Mouse (Mus musculus) heart, postnatal 0 days (tissue): ENCODE measurements at regions not wholly inside any gene's neighbourhood (a gene's known extent, or its start where the extent isn't known, plus 50 kb on each side); places are given as distances from the start of the nearest gene placed in this dataset.
"Not testable (repeated sequence)": the region's sequence is repeated elsewhere in the genome, so short reads cannot be mapped to it uniquely, and the experiment has no call there.

Source experiments
- ATAC-seq: fragments of 200-750 bp; cut with Nextera tagmentation; 2 replicates; pipeline ENCODE4 v1.8.0; 2017; ENCODE audit warnings: low read depth, moderate number of reproducible peaks, moderate library complexity; ENCODE audit not compliant: insufficient read depth
- DNase-seq: peaks from one replicate; pipeline ENCODE4 v3.0.0-alpha.2; 2016; ENCODE audit warnings: low spot score
- H3K27ac ChIP-seq: fragments of 300-500 bp; sonication (generic); 2 replicates; pipeline ENCODE4 v1.5.1; 2014; ENCODE audit warnings: low read depth, mild to moderate bottlenecking
- H3K27me3 ChIP-seq: fragments of 300-500 bp; sonication (generic); 2 replicates; pipeline ENCODE4 v1.6.1; 2014; ENCODE audit warnings: low read length, mixed read lengths; ENCODE audit not compliant: control insufficient read depth, insufficient read depth
- H3K36me3 ChIP-seq: fragments of 300-500 bp; sonication (generic); replicated peaks from 2 replicates; pipeline ENCODE4 v1.6.1; 2014; ENCODE audit warnings: low read length, mixed read lengths; ENCODE audit not compliant: control insufficient read depth, insufficient read depth
- H3K4me1 ChIP-seq: fragments of 300-500 bp; sonication (generic); 2 replicates; pipeline ENCODE4 v1.6.1; 2014; ENCODE audit warnings: antibody characterized with exemption; ENCODE audit not compliant: control insufficient read depth, insufficient read depth
- H3K4me2 ChIP-seq: fragments of 300-500 bp; sonication (generic); 2 replicates; pipeline ENCODE4 v1.6.1; 2014; ENCODE audit warnings: low read depth, mild to moderate bottlenecking, low read length, moderate library complexity
- H3K4me3 ChIP-seq: fragments of 300-500 bp; sonication (generic); 2 replicates; pipeline ENCODE4 v1.5.1; 2014; ENCODE audit warnings: low read depth, low read length
- H3K9ac ChIP-seq: fragments of 300-500 bp; sonication (generic); replicated peaks from 2 replicates; pipeline ENCODE4 v1.6.1; 2014; ENCODE audit warnings: low read depth, low read length, mixed read lengths
- H3K9me3 ChIP-seq: fragments of 300-500 bp; sonication (generic); replicated peaks from 2 replicates; pipeline ENCODE4 v1.6.1; 2016; ENCODE audit warnings: low read length; ENCODE audit not compliant: control insufficient read depth
- CTCF ChIP-seq: IDR thresholded peaks from 2 replicates; pipeline ENCODE4 v1.5.1; 2016; ENCODE audit warnings: antibody characterized with exemption, control low read depth, low read depth
- EP300 ChIP-seq: IDR thresholded peaks from 2 replicates; pipeline ENCODE4 v1.6.1; 2016; ENCODE audit warnings: antibody characterized with exemption, low read depth
- WGBS: fragments of 180-500 bp; shearing (Covaris S2); extraction: QIAGEN DNeasy Blood & Tissue Kit; methylation state at CpG from one replicate; pipeline ENCODE4 v1.1.7; 2014; 5-methylcytosine and 5-hydroxymethylcytosine counted together

- Histone ChIP-seq H3K27me3 (no peaks in the 10 kb centered on the region), H3K4me2 (no peak overlapping the region), H3K36me3 (no peaks in the 10 kb centered on the region), H3K9me3 (no peaks in the 10 kb centered on the region), H3K4me3 (no peak overlapping the region), H3K4me1 (peaks cover 3% of the 10 kb centered on the region; the same call in 1 of the 2 replicates), H3K27ac (no peak overlapping the region), H3K9ac (no peak overlapping the region)
- TF ChIP-seq EP300 (no peak), CTCF (no peak)
- 57% methylated on average over 4 of the region's 4 CpGs for WGBS
- ATAC-seq = no peak
- DNase-seq = no peak
These were observed 145.8 kb upstream of the Slc25a13 start for GRCm38 (mm10) chr6:6362678-6363354.

GRCm38 (mm10) chr6:6361181-6361580 is 144.2 kb upstream of the Slc25a13 start:
- not testable (repeated sequence) for H3K27me3 ChIP-seq, H3K9ac ChIP-seq, H3K4me2 ChIP-seq, H3K27ac ChIP-seq, H3K36me3 ChIP-seq, H3K9me3 ChIP-seq, DNase-seq, H3K4me1 ChIP-seq, ATAC-seq, H3K4me3 ChIP-seq

GRCm38 (mm10) chr6:6357477-6357876 is 140.5 kb upstream of the Slc25a13 start:
- WGBS = 64% methylated on average over 2 of the region's 2 CpGs
- Histone ChIP-seq H3K9me3 (no peaks in the 10 kb centered on the region), H3K4me2 (no peak overlapping the region), H3K9ac (no peak overlapping the region), H3K4me1 (no peaks in the 10 kb centered on the region; the same call in 1 of the 2 replicates), H3K27me3 (no peaks in the 10 kb centered on the region), H3K36me3 (no peaks in the 10 kb centered on the region), H3K27ac (no peak overlapping the region), H3K4me3 (no peak overlapping the region)
- ATAC-seq = no peak
- no peak for DNase-seq
- no peak for TF ChIP-seq CTCF
- TF ChIP-seq EP300 = no peak

GRCm38 (mm10) chr6:6356967-6357366 is 140.0 kb upstream of the Slc25a13 start:
- TF ChIP-seq EP300 (no peak), CTCF (no peak)
- no peak for ATAC-seq
- no peaks in the 10 kb centered on the region for H3K9me3 ChIP-seq
- no peak for DNase-seq
- no peaks in the 10 kb centered on the region; the same call in 1 of the 2 replicates for H3K4me1 ChIP-seq
- H3K4me3 ChIP-seq = no peak overlapping the region
- H3K36me3 ChIP-seq = no peaks in the 10 kb centered on the region
- no peak overlapping the region for H3K27ac ChIP-seq
- H3K27me3 ChIP-seq = no peaks in the 10 kb centered on the region
- H3K4me2 ChIP-seq = no peak overlapping the region
- 50% methylated on average over 6 of the region's 6 CpGs for WGBS
- H3K9ac ChIP-seq = no peak overlapping the region

GRCm38 (mm10) chr6:6335251-6335650 is 118.3 kb upstream of the Slc25a13 start:
- ATAC-seq = no peak
- TF ChIP-seq EP300 (no peak), CTCF (no peak)

GRCm38 (mm10) chr6:6330271-6330670 is 113.3 kb upstream of the Slc25a13 start:
- Histone ChIP-seq H3K9me3 (peaks cover 11% of the 10 kb centered on the region), H3K36me3 (no peaks in the 10 kb centered on the region), H3K9ac (no peak overlapping the region), H3K4me3 (no peak overlapping the region), H3K27ac (no peak overlapping the region), H3K27me3 (no peaks in the 10 kb centered on the region), H3K4me1 (no peaks in the 10 kb centered on the region), H3K4me2 (no peak overlapping the region)
- 94% methylated on average over 1 of the region's 1 CpGs for WGBS
- DNase-seq (no peak), ATAC-seq (no peak)
- no peak for TF ChIP-seq EP300
- TF ChIP-seq CTCF = no peak

More at GRCm38 (mm10) chr6:6335251-6335650, 118.3 kb upstream of the Slc25a13 start:
- Histone ChIP-seq H3K4me1 (no peaks in the 10 kb centered on the region), H3K27me3 (no peaks in the 10 kb centered on the region), H3K27ac (no peak overlapping the region), H3K4me2 (no peak overlapping the region), H3K9ac (no peak overlapping the region), H3K36me3 (no peaks in the 10 kb centered on the region), H3K9me3 (no peaks in the 10 kb centered on the region; the same call in 1 of the 2 replicates), H3K4me3 (no peak overlapping the region)
- DNase-seq = no peak
- WGBS = 83% methylated on average over 8 of the region's 8 CpGs
